Mouse (Mus musculus) stomach, postnatal 0 days (tissue): ENCODE results near the gene AC129217.1.

Source experiments
- CTCF ChIP-seq: IDR thresholded peaks from 2 replicates; pipeline ENCODE4 v1.5.1; 2016; ENCODE audit warnings: antibody characterized with exemption, low read depth, mild to moderate bottlenecking, moderate library complexity
- EP300 ChIP-seq: optimal IDR thresholded peaks from 2 replicates; pipeline ENCODE3; 2016; ENCODE audit warnings: antibody characterized with exemption

DNA sequence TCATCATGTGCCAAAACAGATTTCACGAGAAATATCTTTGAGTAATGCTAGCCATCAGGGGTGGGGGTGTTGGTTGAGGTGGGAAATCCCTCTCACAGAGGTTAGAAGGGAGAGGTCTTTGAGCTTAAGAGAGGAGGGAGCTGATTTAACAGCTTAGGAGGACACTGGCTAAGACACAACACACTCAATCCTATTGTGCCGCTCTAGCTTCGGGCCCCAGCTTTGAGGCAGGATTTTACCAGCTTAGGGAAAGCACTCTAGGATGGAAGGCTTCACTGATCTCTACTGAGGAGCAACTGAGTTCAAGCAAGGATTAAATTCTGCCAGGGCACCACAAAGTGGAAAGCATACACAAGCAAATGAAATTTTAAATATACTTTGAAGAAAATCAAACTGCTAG is 12.6 kb upstream of the AC129217.1 start:
- TF ChIP-seq CTCF (no peak), EP300 (no peak)
